Mouse (Mus musculus) lung, postnatal 4 days (tissue): Measurements from ENCODE around the gene Ipcef1.

Source experiments
- DNase-seq, 2 experiments: peaks; one replicate each; pipeline ENCODE4 v3.0.0; 2021

Ipcef1 gene

DNA sequence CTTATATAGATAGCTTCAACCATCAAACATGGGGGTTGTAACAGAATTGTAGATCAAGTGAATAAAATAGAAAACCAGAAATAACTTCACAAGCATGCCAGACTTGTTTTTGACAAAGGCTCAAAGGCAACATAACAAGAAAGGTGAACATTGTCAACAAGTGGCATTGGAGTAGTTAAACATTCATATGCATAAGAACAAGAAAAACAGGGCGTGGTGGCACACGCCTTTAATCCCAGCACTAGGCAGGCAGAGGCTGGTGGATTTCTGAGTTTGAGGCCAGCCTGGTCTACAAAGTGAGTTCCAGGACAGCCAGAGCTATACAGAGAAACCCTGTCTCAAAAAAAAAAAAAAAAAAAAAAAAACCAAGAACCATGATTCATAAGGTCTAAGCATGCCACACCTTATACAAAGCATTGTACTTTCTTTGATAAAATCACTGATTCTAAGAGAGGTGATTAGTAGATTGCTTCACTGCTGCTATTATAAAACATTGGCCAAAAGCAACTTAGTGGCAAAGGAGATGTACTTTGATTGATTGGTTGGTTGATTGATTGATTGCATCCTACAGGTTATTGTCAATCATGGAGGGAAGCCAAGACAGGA is 173.9 kb downstream of the Ipcef1 start:
- no peak for DNase-seq

DNA sequence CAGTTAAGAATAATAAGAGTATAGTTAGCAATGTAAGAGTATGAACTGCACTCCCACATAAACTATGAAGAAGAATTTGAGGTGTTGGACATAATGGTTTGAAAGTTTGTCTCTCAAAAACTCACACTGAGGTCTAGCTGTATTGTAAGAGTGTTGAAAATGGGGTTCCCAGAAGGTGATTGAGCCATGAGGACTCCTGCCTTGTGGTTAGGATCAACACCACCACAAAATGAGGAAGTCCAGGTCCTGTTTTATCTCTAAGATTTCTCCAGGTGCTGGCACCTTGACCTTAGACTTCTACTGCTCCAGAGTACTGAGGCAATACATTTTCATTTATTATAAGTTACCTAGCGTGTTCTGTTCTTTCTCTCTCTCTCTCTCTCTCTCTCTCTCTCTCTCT is 178.4 kb downstream of the Ipcef1 start:
- DNase-seq: no peak

DNA sequence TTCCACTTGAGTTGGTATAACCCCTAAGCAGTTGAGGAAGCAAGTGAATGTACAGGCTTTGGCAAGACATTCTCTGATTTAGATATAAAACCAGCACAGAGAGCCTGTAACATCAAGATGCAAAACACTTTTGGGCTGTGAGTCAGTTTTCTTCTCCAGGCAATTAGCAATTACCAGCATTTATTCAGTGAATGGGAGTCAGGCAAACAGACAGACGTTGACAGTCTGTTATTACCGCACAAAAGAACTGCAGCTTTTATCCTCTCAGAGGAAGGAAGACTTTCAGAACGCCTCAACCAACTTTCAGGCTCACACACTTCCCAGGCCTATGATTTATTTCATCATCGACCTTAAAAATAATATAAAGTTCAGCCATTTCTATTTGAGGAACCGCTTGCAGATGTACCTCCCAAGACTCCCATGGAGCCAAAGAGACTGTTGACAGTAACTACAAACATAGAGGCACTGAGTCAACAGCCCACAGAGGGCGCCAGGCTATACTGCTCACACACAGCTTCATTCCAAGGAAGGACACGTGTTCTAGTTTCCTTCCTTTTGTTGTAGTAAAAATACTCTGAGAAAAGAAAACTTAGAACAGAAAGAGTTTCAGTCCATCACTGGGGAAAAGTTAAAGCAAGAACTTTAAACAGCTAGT is 180.7 kb downstream of the Ipcef1 start:
- DNase-seq: no peak

- no peak for DNase-seq
Observed at GRCm38 (mm10) chr10:6855812-6856211, 196.5 kb downstream of the Ipcef1 start.

GRCm38 (mm10) chr10:6848834-6849233 is 203.4 kb downstream of the Ipcef1 start:
- DNase-seq: no peak

- DNase-seq: no peak
Observed at GRCm38 (mm10) chr10:6848162-6848754, 204.0 kb downstream of the Ipcef1 start.

- no peak for DNase-seq
Observed at GRCm38 (mm10) chr10:6846283-6846682, 206.0 kb downstream of the Ipcef1 start.

- no peak for DNase-seq
Observed at GRCm38 (mm10) chr10:6842225-6842624, 210.1 kb downstream of the Ipcef1 start.
